Mouse (Mus musculus): ENCODE results near the gene Apob.

GRCm38 (mm10) chr12:7991570-7991969 is 14.1 kb downstream of the Apob start:
- TF ChIP-seq ZC3H11A (IDR thresholded peaks at IDR 0.05; ENCODE audit: borderline replicate concordance, low read depth, low read length) = no peak
- no peak for TF ChIP-seq ZNF384 (IDR thresholded peaks at IDR 0.05; ENCODE audit: low read depth, low read length)
- no peak for TF ChIP-seq HCFC1 (IDR thresholded peaks at IDR 0.05; ENCODE audit: borderline replicate concordance, insufficient read depth, low read length)
